Mouse (Mus musculus): ENCODE data around the gene Hhatl. TPM values are rescaled to one million over a fixed set of nuclear protein-coding genes. Genes with fewer than 3 reads are reported as not detected.

Hhatl gene
- 100 to 1,000 TPM; 256 to 285 TPM for total RNA-seq (2021)
- long read RNA-seq, experiment 1, transcript Hhatl-201 (12 exons, 1,870 nt), result major isoform, 291 of 566 reads
- long read RNA-seq, experiment 1, partial matches to known transcripts, result 170 of 566 reads
- long read RNA-seq, experiment 1, other reads (novel, unspliced or antisense), result 105 of 566 reads
- long read RNA-seq, experiment 2, transcript Hhatl-201 (12 exons, 1,870 nt), result major isoform, 293 of 574 reads
- long read RNA-seq, experiment 2, partial matches to known transcripts, result 190 of 574 reads
- long read RNA-seq, experiment 2, other reads (novel, unspliced or antisense), result 91 of 574 reads

DNA sequence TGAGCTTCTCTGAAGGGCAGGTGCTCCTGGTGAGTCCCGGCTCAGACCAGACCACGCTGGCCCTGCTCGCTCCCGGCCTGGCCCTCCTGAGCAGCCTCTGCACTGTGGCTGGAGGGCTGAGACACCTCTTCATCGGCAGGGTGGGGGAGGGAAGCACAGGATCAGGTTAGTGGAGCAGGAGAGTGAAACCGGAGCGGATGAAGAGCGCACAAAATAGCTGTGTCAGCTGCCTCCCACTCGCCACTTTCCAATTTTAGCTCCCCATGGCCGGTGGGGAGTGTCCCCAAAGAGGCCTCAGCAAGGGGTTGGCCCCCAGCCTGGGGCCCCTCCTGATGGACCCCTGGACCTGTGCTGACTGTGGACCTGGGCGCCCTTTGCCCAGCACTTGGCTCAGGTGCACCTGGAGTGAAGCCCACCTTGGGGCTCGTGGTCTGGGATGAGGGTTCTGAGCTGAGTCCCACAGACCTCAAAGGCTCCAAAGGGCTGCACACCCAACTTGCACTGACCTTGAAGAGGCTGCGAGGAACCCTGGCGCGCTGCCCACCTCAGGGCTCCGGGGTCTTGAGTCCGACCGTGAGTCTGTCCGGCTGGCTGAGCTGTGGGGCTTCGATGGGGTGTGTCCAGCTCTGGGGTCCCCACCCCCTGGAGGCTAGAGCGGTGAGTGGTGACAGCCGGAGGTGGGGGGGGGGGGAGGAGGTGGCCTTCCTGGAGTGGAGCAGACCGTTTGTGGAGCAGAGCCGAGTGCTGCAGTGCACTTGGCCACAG lies at the start of gene Hhatl:
TSS of gene Hhatl (minus strand) at position 751 of the 765 bp plus-strand sequence.
- DNase-seq, result peak; percentile 72

DNA sequence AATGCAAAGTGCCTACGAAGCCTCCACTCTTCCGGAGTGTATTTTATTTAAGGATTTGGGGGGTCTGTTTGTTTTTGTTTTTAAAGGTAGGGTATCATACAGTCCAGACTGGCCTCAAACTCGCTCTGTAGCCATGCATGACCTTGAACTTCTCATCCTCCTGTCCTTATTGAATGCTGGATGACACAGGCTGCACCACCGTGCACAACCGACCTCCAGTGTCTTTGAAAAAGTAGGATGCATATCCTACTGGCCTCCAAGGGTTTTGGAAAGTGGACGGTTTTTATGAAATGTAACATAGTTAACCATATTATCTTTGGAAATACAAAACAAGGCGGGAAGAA lies 47.3 kb upstream of the Hhatl start:
- no peak for DNase-seq

DNA sequence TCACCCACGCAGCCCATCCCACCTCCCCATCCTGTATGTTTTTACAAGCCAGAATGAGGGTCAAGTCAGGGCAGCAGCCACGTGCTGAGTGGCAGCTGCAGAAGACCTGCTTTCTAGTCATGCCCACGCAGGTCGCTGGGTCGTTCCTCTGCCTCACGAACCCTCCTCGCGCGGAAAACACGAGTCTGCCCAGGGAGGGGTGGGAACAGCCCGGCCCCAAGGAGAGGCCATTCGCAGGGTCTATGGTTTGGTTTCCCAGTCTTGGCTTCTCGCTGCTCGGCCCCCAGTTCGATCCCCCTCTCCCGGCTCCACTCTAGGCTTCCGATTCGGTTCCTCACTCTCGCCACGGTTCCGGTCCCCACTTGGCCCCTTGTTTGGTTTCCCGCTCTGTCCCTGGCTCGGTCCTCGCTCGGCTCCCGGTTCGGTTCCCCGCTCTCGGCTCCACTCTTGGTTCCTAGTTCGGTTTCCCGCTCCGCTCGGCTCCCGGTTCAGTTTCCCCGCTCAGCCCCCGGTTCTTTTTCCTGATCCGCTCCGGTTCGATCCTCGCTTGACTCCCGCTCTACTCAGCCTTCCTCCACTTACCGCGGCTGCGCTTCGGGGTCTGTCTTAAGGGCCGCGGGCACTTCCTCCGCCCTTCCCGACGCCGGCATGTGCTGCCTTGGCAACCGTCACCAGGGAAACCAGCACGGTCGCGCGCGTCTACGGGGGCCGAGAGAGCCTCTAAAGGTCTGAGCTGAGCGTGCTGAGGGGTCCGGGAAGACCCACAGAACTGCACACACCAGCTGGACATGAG lies 46.7 kb upstream of the Hhatl start, which contains the start of gene Ccdc13:
TSS of gene Ccdc13 (minus strand) at position 633 of the 793 bp plus-strand sequence.
- DNase-seq, result peak; percentile 74

DNA sequence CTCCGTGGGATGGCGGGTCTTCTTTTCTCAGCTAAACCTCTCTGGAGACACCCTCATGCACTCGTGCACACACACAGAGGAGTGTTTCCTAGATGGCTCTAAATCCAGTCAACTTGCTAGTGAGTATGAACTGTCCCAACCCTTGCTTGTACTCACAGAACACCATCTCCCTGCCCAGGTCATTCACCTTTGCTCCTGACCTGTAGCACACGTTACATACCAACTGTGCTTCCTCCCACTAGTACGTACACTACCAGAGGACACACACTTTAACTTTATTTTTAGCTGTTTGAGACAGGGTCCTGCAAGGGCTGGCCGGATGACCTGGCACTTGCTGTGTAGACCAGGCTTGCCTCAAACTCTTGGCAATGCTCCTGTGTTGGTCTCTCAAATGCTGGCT lies 45.7 kb upstream of the Hhatl start:
- no peak for DNase-seq

DNA sequence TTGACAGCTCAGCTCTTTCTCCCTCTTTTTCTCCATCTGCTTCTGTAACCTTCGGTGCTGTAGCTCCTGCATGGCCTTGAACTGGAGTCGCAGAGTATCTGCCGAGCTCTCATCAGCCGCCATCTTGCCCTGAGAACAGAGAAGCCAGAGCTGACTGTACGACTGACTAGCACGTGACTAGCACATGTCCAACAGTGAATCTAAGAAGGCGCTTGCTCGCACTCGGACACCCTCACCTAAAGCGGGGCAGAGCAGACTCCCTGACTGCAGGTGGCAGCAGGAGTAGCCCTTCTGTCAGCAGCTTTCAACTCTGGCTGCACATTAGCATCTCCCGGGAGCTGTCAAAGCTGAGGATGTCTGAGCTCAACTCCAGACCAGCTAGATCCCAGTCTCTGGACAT lies 41.5 kb upstream of the Hhatl start:
- no peak for DNase-seq

DNA sequence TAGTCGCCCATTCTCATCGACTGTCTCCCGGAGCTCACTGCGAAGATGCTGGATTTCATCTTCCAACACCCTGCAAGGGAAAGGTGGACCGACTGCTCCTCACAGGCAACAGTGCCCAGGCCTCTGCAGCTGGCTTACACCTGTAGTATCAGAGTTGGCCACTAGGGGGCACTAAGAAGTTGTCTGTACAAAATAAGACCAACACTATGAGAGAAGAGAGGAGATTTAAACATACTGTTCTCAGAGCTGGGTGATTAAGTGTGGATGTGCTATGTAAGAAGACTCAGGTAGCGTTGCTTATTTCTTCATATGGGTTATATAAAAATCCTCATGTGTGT lies 38.6 kb upstream of the Hhatl start:
- DNase-seq, result peak; percentile 85

DNA sequence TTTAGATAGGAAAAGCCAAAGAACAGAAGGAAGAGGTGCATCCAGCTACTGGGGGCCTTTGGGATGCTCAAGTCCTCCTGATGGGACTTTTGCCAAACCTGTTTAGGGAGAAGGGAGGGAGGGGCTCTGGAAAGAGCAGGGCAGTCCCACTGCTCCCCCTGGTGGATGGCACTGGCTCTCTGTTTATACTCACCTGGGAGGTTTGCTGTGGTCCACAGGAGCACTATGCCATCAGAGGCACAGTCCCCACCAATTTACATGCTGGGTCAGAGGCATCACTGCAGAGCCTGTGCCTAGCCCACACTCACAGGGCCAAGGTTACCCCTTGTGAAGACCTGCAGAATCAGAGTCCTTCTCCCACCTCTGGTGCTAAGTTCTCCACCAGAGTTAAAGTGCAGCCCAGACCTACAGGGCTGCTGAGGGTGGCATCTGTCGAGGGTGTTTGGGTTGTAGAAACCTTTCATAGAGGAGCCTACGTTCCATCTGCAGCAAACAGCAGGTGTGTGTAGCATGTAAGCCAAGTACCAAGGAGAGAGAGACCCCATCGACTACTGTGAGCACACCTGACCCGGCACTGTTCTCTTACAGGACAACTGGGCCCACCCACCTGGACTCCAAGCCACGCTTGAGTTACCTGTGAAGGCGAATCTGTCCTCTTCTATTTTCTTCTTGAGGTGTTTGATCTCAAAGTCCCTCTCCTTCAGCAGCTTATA lies 38.1 kb upstream of the Hhatl start:
- peak; percentile 58 for DNase-seq

DNA sequence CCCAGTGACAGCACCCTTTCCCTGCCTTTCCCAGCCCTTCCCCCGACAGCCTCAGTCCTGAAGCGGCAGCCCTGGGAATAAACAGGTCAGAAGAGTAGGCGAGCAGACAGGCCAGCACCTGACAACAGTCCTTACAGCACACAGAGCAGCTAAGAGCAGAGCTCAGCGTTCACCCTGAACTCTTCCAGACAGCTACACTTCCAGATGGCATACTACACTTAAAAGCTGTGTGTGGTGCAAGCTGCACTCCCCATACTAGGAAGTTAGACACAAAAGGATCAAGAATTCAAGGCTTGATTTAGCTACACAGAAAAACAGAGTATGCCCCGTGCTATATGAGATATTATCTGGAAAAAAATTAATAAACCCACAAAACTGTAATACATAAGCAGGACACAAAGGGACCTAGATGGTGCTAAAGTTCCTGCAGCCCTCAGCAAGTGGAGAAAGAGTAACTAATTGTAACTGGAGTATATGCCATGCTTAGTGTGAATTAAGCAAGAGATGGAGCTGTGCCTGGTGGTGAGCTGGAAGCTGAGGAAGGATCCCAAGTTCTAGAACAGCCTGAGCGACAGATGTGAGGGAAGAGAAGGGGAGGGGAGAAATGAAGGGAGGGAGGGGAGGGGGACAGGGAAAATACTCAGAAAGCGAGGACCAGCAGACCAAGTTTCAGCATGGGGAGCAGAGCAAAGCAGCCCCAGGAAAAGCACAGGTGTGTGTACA lies 37.1 kb upstream of the Hhatl start:
- DNase-seq, result no peak

DNA sequence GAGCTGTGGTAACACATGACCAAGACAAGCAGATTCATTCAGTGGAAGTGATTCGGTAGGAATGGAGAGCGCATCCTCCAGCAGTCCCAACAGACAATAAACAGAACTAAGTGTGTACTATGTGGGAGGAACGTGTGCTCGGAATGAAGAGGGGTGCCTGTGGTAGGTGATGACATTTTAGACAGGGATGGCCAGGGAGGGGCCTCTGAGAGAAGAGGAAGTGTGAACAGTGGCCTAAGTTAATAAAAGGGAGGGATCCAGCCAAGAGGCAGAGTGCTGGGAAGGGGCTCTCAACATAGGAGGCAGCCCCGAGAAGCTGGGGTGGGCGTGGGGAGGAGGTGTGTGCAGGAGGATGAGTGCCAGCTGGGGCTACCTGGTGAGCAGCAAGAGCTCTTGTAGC lies 36.0 kb upstream of the Hhatl start:
- DNase-seq, result no peak

DNA sequence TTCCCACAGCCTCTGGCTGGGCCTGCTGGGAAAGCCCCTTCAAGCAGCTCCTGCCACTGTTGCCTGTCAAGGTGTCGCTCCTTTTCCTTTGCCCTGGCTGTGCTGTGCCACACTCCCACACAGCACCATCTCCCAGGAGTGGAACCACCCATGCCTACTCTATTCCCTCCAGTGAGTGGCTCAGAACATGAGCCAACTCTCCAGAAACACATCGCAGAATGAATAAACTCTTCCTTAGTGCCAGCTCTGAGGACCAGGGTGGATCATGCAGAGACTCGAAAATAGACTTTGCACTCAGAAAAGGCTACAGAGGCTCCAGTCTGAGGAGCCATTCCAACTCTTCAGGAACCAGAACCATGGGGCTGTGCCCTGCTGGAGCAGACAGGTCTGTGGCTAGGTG lies 34.0 kb upstream of the Hhatl start:
- DNase-seq, result no peak

DNA sequence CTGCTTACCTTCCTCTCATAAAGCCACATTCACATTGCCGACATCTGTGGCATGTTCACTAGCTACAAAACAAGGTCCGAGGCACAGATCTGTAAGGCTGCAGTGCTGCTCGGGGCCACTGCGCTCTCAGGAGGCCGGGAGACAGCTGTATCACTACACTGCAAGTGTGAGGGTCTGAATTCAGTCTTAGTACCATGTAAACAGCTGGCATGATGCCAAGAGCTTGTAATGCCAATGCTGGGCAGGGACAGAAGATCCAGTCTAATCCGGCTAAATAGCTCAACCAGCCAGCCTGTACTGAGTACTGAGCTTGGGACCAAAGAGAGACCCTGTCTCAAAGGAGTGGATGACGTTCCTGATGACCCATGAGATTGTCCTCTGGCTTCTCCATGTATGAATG lies 31.7 kb upstream of the Hhatl start:
- no peak for DNase-seq

DNA sequence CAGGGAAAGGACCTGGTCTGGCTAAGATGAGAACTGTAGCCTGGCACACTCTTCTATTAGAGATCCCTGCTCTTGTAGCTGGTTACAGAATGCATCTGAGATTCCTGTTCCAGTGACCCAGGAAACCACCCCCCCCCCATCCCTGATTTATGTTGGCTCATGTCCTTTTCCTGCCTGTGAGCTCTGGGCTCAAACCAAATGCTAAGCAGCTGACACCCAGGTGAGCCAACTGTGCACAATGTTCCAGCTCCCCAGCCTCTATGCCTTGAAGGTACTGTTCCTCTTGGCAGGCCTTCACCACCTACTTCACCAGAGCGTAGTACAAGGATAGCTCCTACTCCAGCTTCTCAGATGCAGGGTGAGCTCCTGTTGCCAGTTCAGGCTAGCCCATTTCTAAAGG lies 30.7 kb upstream of the Hhatl start:
- DNase-seq, result no peak

DNA sequence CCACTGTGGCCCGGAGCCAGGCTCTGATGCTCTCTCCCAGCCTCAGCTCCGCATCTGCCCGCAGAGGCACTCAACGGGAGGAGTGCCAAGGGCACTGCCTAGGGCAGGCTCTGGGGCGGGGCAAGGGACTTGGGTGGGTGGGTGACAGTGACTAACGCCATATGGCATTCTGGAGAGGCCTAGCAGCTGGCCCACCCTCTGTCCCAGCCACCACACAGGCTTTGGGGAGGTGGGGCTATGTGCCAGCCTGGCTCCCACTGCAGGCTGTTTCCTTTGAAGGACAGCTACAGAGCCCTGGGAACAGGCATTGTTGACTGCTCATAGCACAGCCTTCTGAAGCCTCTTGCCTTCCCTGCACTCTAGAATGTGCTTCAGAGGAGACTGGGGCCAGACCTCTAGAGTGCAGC lies 30.3 kb upstream of the Hhatl start:
- DNase-seq, result no peak

DNA sequence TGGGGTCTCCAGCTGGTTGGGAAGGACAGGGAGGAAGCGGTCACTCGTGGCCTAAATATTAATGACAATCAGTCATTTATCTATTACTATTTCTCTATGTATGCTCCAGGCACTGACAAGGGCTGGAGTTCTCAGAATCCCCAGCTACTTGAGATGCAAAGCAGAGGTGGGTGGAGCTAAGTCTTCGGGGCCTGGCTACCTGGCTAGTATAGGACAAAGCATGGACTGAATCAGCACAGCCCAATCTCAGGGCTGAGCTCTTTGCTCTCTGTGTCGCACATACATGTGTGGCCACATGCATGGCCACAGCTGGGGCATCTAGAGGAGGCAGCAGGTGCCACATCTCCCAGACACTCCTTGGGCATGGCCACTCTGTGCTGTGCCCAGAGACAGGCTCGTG lies 28.5 kb upstream of the Hhatl start:
- DNase-seq, result no peak

DNA sequence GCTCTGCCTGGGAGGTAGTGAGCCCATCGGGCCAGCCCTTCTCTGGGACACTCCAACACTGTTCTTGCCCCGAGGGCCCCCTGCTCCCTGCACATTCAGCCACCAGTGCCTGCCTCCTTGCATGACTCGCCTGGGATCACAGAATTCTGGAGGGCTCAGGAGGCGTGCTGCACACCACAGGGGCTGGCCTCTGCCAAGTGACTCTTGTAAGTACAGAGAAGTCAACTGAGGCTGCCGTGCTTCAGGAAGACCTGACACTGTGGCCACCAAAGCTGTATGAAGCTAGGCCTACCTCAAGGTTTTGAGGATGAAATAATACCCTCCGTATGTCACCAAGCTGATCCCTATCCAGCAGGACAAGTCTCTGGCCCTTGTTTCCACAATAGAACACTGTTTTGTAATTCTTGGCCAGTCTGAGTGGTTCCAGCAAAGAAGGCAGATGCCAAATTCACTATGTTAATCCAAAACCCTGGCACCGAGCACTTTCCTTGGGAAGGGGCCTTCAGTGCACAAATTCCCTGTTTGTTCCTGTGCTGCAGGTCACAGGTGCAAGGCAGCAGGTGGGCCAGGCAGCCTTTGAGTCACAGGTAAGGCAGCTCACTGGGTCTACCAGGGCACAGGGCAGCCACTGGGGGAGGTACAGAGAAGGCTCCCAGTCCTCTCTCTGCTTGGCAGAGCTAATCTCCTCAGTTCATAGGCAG lies 27.6 kb upstream of the Hhatl start:
- DNase-seq, result no peak

DNA sequence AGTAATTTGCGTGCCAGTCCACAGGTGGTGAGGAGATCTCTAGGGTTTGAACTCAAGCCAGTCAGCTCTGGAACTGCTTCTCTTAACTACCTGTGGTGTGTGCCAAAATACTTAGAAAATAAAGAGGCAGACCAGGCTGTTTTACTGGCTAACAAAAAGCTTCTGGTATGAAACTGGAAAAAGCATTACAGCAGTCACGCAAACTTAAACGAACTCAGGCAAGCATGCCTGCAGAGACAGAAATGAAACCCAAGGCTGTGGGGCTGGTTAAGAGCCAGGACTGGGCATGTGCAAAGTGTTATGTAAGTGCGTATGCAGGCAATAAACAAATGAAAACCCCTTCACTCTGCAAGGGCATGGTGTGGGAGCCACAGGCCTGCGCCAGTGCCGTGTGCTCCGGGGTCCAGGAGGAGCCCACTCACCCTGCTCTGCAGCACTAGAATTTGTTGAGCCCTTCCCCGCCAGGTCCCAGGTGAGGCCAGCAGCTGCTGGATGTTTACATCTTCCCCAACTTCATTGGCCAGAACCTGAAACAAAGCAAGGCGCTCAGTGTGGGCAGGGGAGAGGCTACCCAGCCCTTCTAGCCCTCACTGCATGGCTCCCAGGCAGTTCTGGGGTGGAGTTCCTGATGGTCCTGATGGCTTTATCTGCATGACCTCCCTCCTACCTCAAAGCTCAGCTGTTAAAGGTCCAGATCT lies 26.9 kb upstream of the Hhatl start:
- DNase-seq, result no peak

DNA sequence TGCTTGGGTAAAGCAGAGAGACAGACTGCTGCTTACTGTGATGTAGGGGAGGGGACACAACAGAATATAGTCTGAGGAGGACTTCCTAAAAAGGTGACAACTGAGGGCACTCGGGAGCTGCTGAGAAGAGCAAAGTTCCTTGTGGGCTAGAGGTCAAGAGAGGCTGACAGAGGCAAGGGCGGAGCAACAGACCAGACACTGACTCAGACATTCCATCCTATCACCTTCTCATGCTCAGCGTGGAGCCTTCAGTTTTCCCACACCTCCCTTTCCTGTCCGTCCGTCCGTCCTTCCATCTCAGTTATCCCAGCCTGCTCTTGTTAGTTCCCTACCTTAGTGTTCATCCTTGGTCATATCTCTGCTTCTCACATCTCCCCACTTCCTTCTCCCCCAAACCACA lies 22.9 kb upstream of the Hhatl start:
- no peak for DNase-seq

DNA sequence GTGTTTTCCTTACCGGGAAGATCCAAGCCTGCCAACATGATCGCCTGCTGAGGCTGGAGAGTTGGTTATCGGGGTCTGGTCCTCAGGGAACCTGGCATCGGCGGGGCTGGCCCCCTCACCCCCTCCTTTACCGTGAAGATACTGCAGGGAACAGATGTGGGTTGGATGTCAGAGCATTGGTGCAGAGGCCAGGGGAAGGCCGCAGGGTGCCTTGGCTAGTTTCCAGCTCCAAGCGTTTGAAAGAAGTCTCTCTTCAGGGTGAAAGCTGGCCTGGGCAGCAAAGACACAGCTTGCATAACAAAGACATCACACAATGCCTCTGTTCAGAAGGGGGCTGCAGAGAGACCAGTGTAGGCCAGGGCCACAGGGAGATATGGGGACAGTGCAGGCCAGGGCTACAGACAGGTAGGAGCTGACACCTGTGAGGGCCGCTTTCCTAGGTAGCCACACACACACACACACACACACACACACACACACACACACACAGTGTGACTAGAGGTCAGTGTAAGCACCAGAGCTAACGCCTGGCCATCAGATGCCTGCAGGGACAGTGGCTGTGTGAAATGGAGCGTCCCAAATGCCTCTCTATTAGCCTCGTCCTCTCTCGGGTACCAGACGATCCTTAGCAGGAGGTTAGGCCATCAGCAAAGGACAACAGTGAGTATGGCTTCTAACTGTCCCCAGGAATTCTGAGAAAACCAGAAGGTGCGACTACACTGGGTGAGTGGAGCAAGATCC lies 17.9 kb upstream of the Hhatl start:
- DNase-seq, result no peak

DNA sequence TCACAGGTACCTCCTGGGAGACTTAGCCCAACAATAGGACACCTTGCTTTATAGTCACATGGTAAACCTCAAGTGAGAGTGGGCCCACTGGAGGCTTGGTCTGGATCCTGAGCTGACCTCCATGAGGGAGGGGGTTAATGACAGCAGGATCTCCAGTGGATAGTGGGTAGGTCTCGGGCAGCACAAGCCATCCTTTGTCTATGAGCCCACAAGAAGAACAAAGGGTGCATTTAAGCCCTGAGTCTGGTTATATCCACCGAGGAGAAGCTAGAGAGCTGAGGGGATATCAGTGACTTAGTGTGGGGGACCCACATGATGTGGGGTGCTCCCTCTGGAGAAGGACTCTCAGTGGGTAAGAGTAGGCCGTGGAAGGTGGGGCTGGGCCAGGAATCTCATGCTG lies 16.2 kb upstream of the Hhatl start:
- no peak for DNase-seq

DNA sequence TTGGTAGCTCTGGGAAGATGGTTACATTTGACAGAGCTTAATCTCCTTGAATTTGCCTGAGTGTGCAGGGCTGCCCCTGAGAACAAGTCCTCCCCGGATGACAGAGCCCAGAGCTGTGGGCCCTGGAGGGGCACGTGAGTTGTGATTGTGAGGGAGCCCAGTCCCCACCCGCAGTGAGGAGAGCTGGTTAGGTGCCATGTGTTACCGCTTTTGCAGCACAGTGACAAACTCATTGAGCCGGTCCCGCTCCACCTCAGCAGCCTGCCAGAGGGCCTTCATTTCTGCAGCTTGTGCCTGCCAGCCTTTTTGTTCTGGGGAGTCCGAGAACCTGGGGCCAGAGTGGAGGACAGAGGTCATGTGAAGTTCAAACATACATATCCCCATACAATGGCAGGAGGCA lies 15.6 kb upstream of the Hhatl start:
- DNase-seq, result no peak
